Mouse (Mus musculus): ENCODE measurements around the gene Nfil3. TPM values are rescaled to one million over a fixed set of nuclear protein-coding genes. Genes with fewer than 3 reads are reported as not detected.
A peak's percentile ranks its signal among the peaks of the same experiment; 100 is the strongest.

Nfil3 gene
- total and polyA plus RNA-seq, 3 experiments, result 23.5 to 34.6 (median 30.0) TPM

DNA sequence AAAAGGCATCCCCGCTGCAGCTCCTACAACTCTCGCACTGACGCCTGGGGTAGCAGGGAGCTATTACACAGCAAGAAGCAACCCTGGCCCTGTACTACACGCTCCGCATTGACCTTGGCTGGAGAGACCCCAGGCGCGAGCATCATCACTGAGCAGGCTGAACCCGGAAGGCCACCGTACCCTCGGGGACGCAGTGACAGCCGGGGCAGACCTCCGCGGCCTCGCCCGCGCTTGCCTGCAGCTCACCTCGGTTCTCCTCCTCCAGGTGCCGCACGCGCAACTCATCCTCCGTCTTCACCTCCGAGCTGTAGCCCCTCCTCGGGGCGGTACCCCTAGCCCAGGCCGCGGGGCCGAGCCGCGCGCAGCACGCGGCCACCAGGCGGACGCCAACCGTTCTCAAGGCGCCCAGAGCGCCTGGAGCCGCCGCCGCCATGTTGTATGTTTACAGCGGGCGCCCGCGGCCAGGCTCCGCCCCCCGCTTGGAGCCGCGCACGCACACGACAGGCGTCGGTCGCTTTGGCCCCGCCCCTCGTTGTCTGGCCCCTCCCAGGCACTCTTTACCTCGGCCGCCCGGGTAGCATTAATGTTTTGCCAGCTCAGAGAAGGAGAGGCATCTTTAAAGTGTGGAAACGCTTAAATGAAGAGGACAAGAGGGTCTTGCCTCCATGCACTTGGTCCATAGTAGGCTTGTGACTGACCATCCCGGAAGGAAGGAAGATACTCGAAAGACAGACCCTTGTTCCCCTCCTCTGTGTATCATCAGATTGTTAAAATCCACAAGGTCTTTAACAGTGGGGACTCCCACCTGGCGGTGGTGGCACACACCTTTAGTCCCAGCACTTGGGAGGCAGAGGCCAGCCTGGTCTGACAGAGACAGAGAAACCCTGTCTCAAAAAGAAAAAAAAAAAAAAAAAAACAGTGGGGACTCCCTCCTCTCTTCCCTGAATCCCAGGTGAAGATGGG is 51.4 kb downstream of the Nfil3 start, which contains the start of gene Auh (continued):
- TF ChIP-seq BHLHE40 (IDR thresholded peaks at IDR 0.05; ENCODE audit: low read depth, low read length) (peak; percentile 53), JUND (conservative IDR thresholded peaks at IDR 0.05; ENCODE audit: low read depth, low read length) (no peak), JUN (IDR thresholded peaks at IDR 0.05; ENCODE audit: insufficient read depth, low read depth, low read length) (no peak), ZC3H11A (IDR thresholded peaks at IDR 0.05; ENCODE audit: low read depth, low read length) (no peak), SMC3 (IDR thresholded peaks at IDR 0.05; ENCODE audit: low read depth, low read length) (peak; percentile 22), ELF1 (IDR thresholded peaks at IDR 0.05; ENCODE audit: low read depth, low read length) (peak; percentile 70), NRF1 (IDR thresholded peaks at IDR 0.05; ENCODE audit: low read depth, low read length) (peak; percentile 77), NELFE (IDR thresholded peaks at IDR 0.05; ENCODE audit: low read depth, low read length) (no peak), MEF2A (IDR thresholded peaks at IDR 0.05; ENCODE audit: borderline replicate concordance, low read depth, low read length) (no peak; the same call in 1 of the 2 replicates), USF2 (conservative IDR thresholded peaks at IDR 0.05; ENCODE audit: low read depth, low read length) (no peak), GABPA (IDR thresholded peaks at IDR 0.05; ENCODE audit: insufficient replicate concordance, low read depth, low read length) (no peak)

GRCm38 (mm10) chr13:52928392-52928791 is 52.5 kb downstream of the Nfil3 start:
- H3K4me2 ChIP-seq (ENCODE audit: insufficient read depth, low read depth, poor library complexity, severe bottlenecking), result peak overlapping the region; percentile 92
- no peaks in the 10 kb centered on the region for H3K27me3 ChIP-seq (replicated peaks)
- dilution Hi-C loops (cut with MboI; ENCODE audit: extremely low pct_ligation_motif_present, extremely low pct_unique_long_range_greater_than_20kb, low sequenced_read_pairs), result no loop called here
- peak overlapping the region; percentile 80 to 95 (median 86) for H3K4me3 ChIP-seq (replicated peaks in 1 of 3; ENCODE audit: low read depth in 2 of 3, low read length in 2 of 3, poor library complexity in 1 of 3)
- peaks cover 52% of the 10 kb centered on the region for H3K79me2 ChIP-seq (replicated peaks; ENCODE audit: control insufficient read depth, extremely low read depth, insufficient read depth, poor library complexity, severe bottlenecking)
- H3K9me3 ChIP-seq (replicated peaks; ENCODE audit: low read length), result peaks cover 6% of the 10 kb centered on the region
- DNase-seq (ENCODE audit: extremely low read depth), result peak; percentile 45
- in situ Hi-C loops (cut with MboI; ENCODE audit: low pct_ligation_motif_present, low pct_unique_long_range_greater_than_20kb, low sequenced_read_pairs), result loop anchor here (10.0 kb wide), 1 partner anchor 134 kb away; no protein-coding TSS in a partner anchor
- H3K36me3 ChIP-seq (replicated peaks in 1 of 2; ENCODE audit: control insufficient read depth in 1 of 2, insufficient read depth in 1 of 2, low read length in 1 of 2), result peaks cover 0 to 21% of the 10 kb centered on the region in 2 experiments
- H3K9ac ChIP-seq (ENCODE audit: insufficient read depth, low read depth), result peak overlapping the region; percentile 53
- H3K4me1 ChIP-seq (ENCODE audit: control insufficient read depth in 1 of 2, insufficient read depth in 2 of 2), result peaks cover 6 to 47% of the 10 kb centered on the region in 2 experiments; a peak in 2 of 4 replicates
- peak overlapping the region; percentile 67 for H3K27ac ChIP-seq (ENCODE audit: insufficient read depth, low read depth)
- TF ChIP-seq CHD2 (IDR thresholded peaks at IDR 0.05; ENCODE audit: low read length), result no peak
- no peak for TF ChIP-seq JUN (IDR thresholded peaks at IDR 0.05; ENCODE audit: insufficient read depth, low read depth, low read length)
- TF ChIP-seq EP300 (IDR thresholded peaks at IDR 0.05; ENCODE audit: low read length), result no peak
- no peak for TF ChIP-seq MYC (IDR thresholded peaks at IDR 0.05; ENCODE audit: low read depth, low read length)
- peak in 1 of 2 experiments; percentile 15; a peak in 1 of 4 replicates for TF ChIP-seq CTCF (conservative IDR thresholded peaks at IDR 0.05 in 1 of 2, IDR thresholded peaks at IDR 0.05 in 1 of 2; ENCODE audit: low read depth in 2 of 2, low read length in 2 of 2)
- TF ChIP-seq MAFK (IDR thresholded peaks at IDR 0.05; ENCODE audit: insufficient replicate concordance, low read length), result no peak
- no peak for TF ChIP-seq ELF1 (IDR thresholded peaks at IDR 0.05; ENCODE audit: low read depth, low read length)
- no peak for TF ChIP-seq IRF4 (IDR thresholded peaks at IDR 0.05; ENCODE audit: low read depth, low read length)
- no peak for TF ChIP-seq USF1 (IDR thresholded peaks at IDR 0.05; ENCODE audit: low read depth, low read length)
- no peak for TF ChIP-seq GABPA (IDR thresholded peaks at IDR 0.05; ENCODE audit: insufficient replicate concordance, low read depth, low read length)
- no peak for TF ChIP-seq ZC3H11A (IDR thresholded peaks at IDR 0.05; ENCODE audit: low read depth, low read length)
- no peak for TF ChIP-seq MAX (IDR thresholded peaks at IDR 0.05; ENCODE audit: low read length)
- no peak for TF ChIP-seq ZKSCAN1 (IDR thresholded peaks at IDR 0.05; ENCODE audit: borderline replicate concordance, low read depth, low read length)
- no peak for TF ChIP-seq NELFE (IDR thresholded peaks at IDR 0.05; ENCODE audit: low read depth, low read length)
- TF ChIP-seq USF2 (conservative IDR thresholded peaks at IDR 0.05; ENCODE audit: low read depth, low read length), result no peak
- TF ChIP-seq HCFC1 (IDR thresholded peaks at IDR 0.05; ENCODE audit: low read depth, low read length), result no peak
- no peak for TF ChIP-seq MAZ (IDR thresholded peaks at IDR 0.05; ENCODE audit: low read depth, low read length)
- TF ChIP-seq ZNF384 (IDR thresholded peaks at IDR 0.05; ENCODE audit: low read depth, low read length), result no peak
- 0 out of 2 replicates have a peak, but pooled peaks have one; percentile 6 for TF ChIP-seq ZMIZ1 (IDR thresholded peaks at IDR 0.05; ENCODE audit: low read depth, low read length)
- TF ChIP-seq POLR2AphosphoS2 (IDR thresholded peaks at IDR 0.05; ENCODE audit: low read depth, low read length), result no peak
- no peak for TF ChIP-seq ETS1 (conservative IDR thresholded peaks at IDR 0.05; ENCODE audit: low read depth, low read length)
- TF ChIP-seq UBTF (IDR thresholded peaks at IDR 0.05; ENCODE audit: low read depth, low read length), result no peak
- TF ChIP-seq POLR2A (IDR thresholded peaks at IDR 0.05; ENCODE audit: low read depth, low read length), result no peak
- TF ChIP-seq KAT2A (IDR thresholded peaks at IDR 0.05; ENCODE audit: insufficient replicate concordance, low read length), result no peak
- peak; percentile 20; the same call in 1 of the 2 replicates for TF ChIP-seq BHLHE40 (IDR thresholded peaks at IDR 0.05; ENCODE audit: low read depth, low read length)
- TF ChIP-seq TCF12 (IDR thresholded peaks at IDR 0.05; ENCODE audit: low read depth, low read length), result no peak
- TF ChIP-seq RAD21 (IDR thresholded peaks at IDR 0.05; ENCODE audit: low read depth, low read length), result peak; percentile 3
- TF ChIP-seq SIN3A (IDR thresholded peaks at IDR 0.05; ENCODE audit: low read length), result peak; percentile 51; the same call in 1 of the 2 replicates
- no peak; the same call in 1 of the 2 replicates for TF ChIP-seq SMC3 (IDR thresholded peaks at IDR 0.05; ENCODE audit: low read depth, low read length)
- TF ChIP-seq MXI1 (IDR thresholded peaks at IDR 0.05; ENCODE audit: low read depth, low read length), result peak; percentile 17; the same call in 1 of the 2 replicates
